1 mouse cellular context compared by ENCODE assay signal in the genomic region with DNA sequence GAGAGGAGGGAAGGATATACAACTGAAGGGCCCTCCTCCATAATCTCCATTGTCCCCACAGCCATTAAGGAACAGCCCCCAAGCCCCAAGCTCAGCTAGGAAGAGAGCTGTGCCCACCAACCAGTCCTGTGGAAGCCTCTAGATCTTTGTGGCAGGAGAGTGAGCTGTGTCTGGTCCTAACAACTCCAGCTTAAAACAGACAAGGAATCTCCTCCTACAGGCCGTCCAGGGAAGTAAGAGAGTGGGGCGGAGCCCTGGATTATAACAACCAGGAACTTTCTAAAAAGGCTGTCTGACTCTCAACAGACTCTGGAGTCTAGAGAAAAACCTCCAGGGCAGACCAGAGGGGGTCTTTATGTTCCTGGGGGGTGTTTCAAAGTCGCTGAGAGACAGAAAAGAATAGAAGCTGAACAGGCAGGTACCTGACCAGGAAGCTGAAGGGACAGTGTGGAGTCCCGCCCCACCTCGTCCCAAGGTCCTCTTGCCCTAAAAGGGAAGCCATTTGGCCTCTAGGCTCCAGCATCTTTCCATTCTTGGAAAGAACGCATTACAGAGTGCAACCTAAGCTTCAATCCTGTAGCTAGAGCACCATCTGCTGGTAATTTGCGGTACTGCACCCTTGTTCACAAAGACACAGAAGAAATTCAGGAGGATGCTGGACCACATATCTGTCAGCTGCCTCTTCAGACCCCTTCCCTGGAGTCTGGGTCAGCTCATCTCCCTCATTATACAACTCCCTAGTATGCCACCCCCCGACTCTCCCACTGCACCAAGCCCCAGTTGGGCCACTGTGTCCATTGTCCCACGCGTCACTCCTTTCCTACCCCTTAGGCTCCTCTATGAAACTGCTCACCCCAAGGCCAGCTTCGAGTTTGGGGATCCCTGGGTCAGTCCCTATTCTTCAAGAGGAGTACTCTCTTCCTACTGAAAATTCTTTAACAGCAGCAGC.
TF ChIP-seq lines count a peak whose summit lies in the region.

No protein-coding gene starts in this region.

TF ChIP-seq in CH12.LX, 34 proteins besides CTCF, POLR2A, EP300 and RAD21:
- TF ChIP-seq MXI1 (IDR thresholded peaks at IDR 0.05; ENCODE audit: low read depth, low read length), result no peak
- no peak for TF ChIP-seq POLR2AphosphoS2 (IDR thresholded peaks at IDR 0.05; ENCODE audit: low read depth, low read length)
- peak; percentile 51 for TF ChIP-seq ZC3H11A (IDR thresholded peaks at IDR 0.05; ENCODE audit: low read depth, low read length)
- TF ChIP-seq MYC (IDR thresholded peaks at IDR 0.05; ENCODE audit: low read depth, low read length), result no peak
- TF ChIP-seq BHLHE40 (IDR thresholded peaks at IDR 0.05; ENCODE audit: low read depth, low read length), result no peak
- TF ChIP-seq SMC3 (IDR thresholded peaks at IDR 0.05; ENCODE audit: low read depth, low read length), result peak; percentile 88
- TF ChIP-seq CHD1 (IDR thresholded peaks at IDR 0.05; ENCODE audit: low read depth, low read length), result no peak
